Mouse (Mus musculus) spleen, postnatal 14 days (tissue): ENCODE measurements at regions not wholly inside any gene's neighbourhood (a gene's known extent, or its start where the extent isn't known, plus 50 kb on each side); places are given as distances from the start of the nearest gene placed in this dataset.

Source experiments
- DNase-seq, 2 experiments: peaks; one replicate each; pipeline ENCODE4 v3.0.0; 2021 to 2022; ENCODE audit warnings: low spot score in 2 of 2

GRCm38 (mm10) chr13:110784162-110784785, 389.4 kb downstream of the Plk2 start:
- DNase-seq: no peak

- DNase-seq: no peak
Observed at GRCm38 (mm10) chr13:110784822-110785221, 390.0 kb downstream of the Plk2 start.

GRCm38 (mm10) chr13:110798313-110798712, 403.5 kb downstream of the Plk2 start:
- DNase-seq: no peak

- DNase-seq: no peak
Observed at GRCm38 (mm10) chr13:110802841-110803240, 408.0 kb downstream of the Plk2 start.

GRCm38 (mm10) chr13:110812401-110812800, 417.6 kb downstream of the Plk2 start:
- DNase-seq: no peak

GRCm38 (mm10) chr13:110814066-110814465, 419.2 kb downstream of the Plk2 start:
- no peak for DNase-seq

- no peak for DNase-seq
Observed at GRCm38 (mm10) chr13:110819301-110819862, 424.5 kb downstream of the Plk2 start.

- no peak for DNase-seq
Observed at GRCm38 (mm10) chr13:110824878-110825277, 429.9 kb upstream of the Actbl2 start.

GRCm38 (mm10) chr13:110832442-110832841, 422.4 kb upstream of the Actbl2 start:
- no peak for DNase-seq

- no peak for DNase-seq
Observed at GRCm38 (mm10) chr13:110836936-110837335, 417.9 kb upstream of the Actbl2 start.

GRCm38 (mm10) chr13:110841949-110842348, 412.9 kb upstream of the Actbl2 start:
- DNase-seq: no peak

- no peak for DNase-seq
Observed at GRCm38 (mm10) chr13:110845695-110846094, 409.1 kb upstream of the Actbl2 start.

GRCm38 (mm10) chr13:110852996-110853727, 401.7 kb upstream of the Actbl2 start:
- no peak for DNase-seq

- DNase-seq: no peak
Observed at GRCm38 (mm10) chr13:110854213-110854612, 400.6 kb upstream of the Actbl2 start.

GRCm38 (mm10) chr13:110865902-110866512, 388.8 kb upstream of the Actbl2 start:
- no peak for DNase-seq

- DNase-seq: no peak
Observed at GRCm38 (mm10) chr13:110866713-110867112, 388.1 kb upstream of the Actbl2 start.

- no peak for DNase-seq
Observed at GRCm38 (mm10) chr13:110871125-110871775, 383.6 kb upstream of the Actbl2 start.

GRCm38 (mm10) chr13:110871776-110872135, 383.1 kb upstream of the Actbl2 start:
- DNase-seq: no peak

- no peak for DNase-seq
Observed at GRCm38 (mm10) chr13:110881573-110881972, 373.2 kb upstream of the Actbl2 start.

- no peak for DNase-seq
Observed at GRCm38 (mm10) chr13:110882173-110882572, 372.6 kb upstream of the Actbl2 start.

- no peak for DNase-seq
Observed at GRCm38 (mm10) chr13:110882661-110883172, 372.1 kb upstream of the Actbl2 start.

GRCm38 (mm10) chr13:110893909-110894308, 360.9 kb upstream of the Actbl2 start:
- DNase-seq: no peak
